Mouse (Mus musculus): ENCODE measurements around the gene Clta. TPM values are rescaled to one million over a fixed set of nuclear protein-coding genes. Genes with fewer than 3 reads are reported as not detected.

Gene Clta
- polyA plus RNA-seq, 1 experiment from 2014 or later: 238 TPM

- H3K4me1 ChIP-seq: peaks cover 25% of the 10 kb centered on the region
- 98% methylated on average over 4 of the region's 4 CpGs for WGBS
- no peak overlapping the region for H3K4me2 ChIP-seq
- no peaks in the 10 kb centered on the region for H3K36me3 ChIP-seq (replicated peaks)
- no peak overlapping the region for H3K9ac ChIP-seq
- H3K9me3 ChIP-seq: no peaks in the 10 kb centered on the region
- no peaks in the 10 kb centered on the region; the same call in 1 of the 2 replicates for H3K27me3 ChIP-seq
- H3K27ac ChIP-seq: no peak overlapping the region
- no peak overlapping the region for H3K4me3 ChIP-seq (replicated peaks)
- no peak for ATAC-seq (ENCODE audit: low FRiP score)
Measured at GRCm38 (mm10) chr4:44069411-44069810, 65.2 kb downstream of the Clta start.

GRCm38 (mm10) chr4:44070641-44071040, 66.4 kb downstream of the Clta start:
- ATAC-seq (ENCODE audit: low FRiP score): no peak
- Histone ChIP-seq H3K4me2 (no peak overlapping the region), H3K4me3 (replicated peaks) (no peak overlapping the region), H3K27ac (no peak overlapping the region), H3K9me3 (no peaks in the 10 kb centered on the region), H3K9ac (no peak overlapping the region), H3K27me3 (no peaks in the 10 kb centered on the region; the same call in 1 of the 2 replicates), H3K4me1 (peaks cover 22% of the 10 kb centered on the region), H3K36me3 (replicated peaks) (no peaks in the 10 kb centered on the region)
- 70% methylated on average over 4 of the region's 4 CpGs for WGBS

GRCm38 (mm10) chr4:44071741-44072145, 67.5 kb downstream of the Clta start:
- no peaks in the 10 kb centered on the region for H3K9me3 ChIP-seq
- ATAC-seq (ENCODE audit: low FRiP score): no peak
- H3K36me3 ChIP-seq (replicated peaks): no peaks in the 10 kb centered on the region
- WGBS: 20% methylated on average over 11 of the region's 11 CpGs
- peak overlapping the region; percentile 75 for H3K4me2 ChIP-seq
- peaks cover 22% of the 10 kb centered on the region for H3K4me1 ChIP-seq
- H3K27me3 ChIP-seq: no peaks in the 10 kb centered on the region; the same call in 1 of the 2 replicates
- peak overlapping the region; percentile 92 for H3K4me3 ChIP-seq (replicated peaks)
- H3K9ac ChIP-seq: peak overlapping the region; percentile 86
- no peak overlapping the region for H3K27ac ChIP-seq

- H3K4me3 ChIP-seq (replicated peaks): peak overlapping the region; percentile 92
- under 1% methylated on average over 70 of the region's 70 CpGs for WGBS
- H3K9ac ChIP-seq: peak overlapping the region; percentile 86
- H3K9me3 ChIP-seq: no peaks in the 10 kb centered on the region
- peak; percentile 96 for ATAC-seq (ENCODE audit: low FRiP score)
- H3K27me3 ChIP-seq: no peaks in the 10 kb centered on the region; the same call in 1 of the 2 replicates
- H3K36me3 ChIP-seq (replicated peaks): no peaks in the 10 kb centered on the region
- peak overlapping the region; percentile 71 for H3K27ac ChIP-seq
- H3K4me1 ChIP-seq: peaks cover 22% of the 10 kb centered on the region
- peak overlapping the region; percentile 75 for H3K4me2 ChIP-seq
Measured at GRCm38 (mm10) chr4:44072146-44072872, 68.1 kb downstream of the Clta start.

- no peak; the same call in 1 of the 2 replicates for ATAC-seq (ENCODE audit: low FRiP score)
- Histone ChIP-seq H3K4me2 (peak overlapping the region; percentile 75), H3K4me3 (replicated peaks) (peak overlapping the region; percentile 92), H3K36me3 (replicated peaks) (no peaks in the 10 kb centered on the region), H3K27me3 (no peaks in the 10 kb centered on the region; the same call in 1 of the 2 replicates), H3K9me3 (no peaks in the 10 kb centered on the region), H3K27ac (0 out of 2 replicates have a peak overlapping the region, but pooled peaks have one; percentile 71), H3K9ac (peak overlapping the region; percentile 86), H3K4me1 (peaks cover 22% of the 10 kb centered on the region)
- 10% methylated on average over 9 of the region's 9 CpGs for WGBS
Measured at GRCm38 (mm10) chr4:44072873-44073441, 68.7 kb downstream of the Clta start.

- no peaks in the 10 kb centered on the region for H3K9me3 ChIP-seq
- peaks cover 19% of the 10 kb centered on the region for H3K4me1 ChIP-seq
- no peak overlapping the region for H3K4me2 ChIP-seq
- H3K36me3 ChIP-seq (replicated peaks): no peaks in the 10 kb centered on the region
- H3K4me3 ChIP-seq (replicated peaks): no peak overlapping the region
- H3K27me3 ChIP-seq: no peaks in the 10 kb centered on the region; the same call in 1 of the 2 replicates
- no peak overlapping the region for H3K27ac ChIP-seq
- 84% methylated on average over 3 of the region's 3 CpGs for WGBS
- H3K9ac ChIP-seq: no peak overlapping the region
- ATAC-seq (ENCODE audit: low FRiP score): no peak
Measured at GRCm38 (mm10) chr4:44073799-44074198, 69.5 kb downstream of the Clta start.

GRCm38 (mm10) chr4:44074422-44074821, 70.2 kb downstream of the Clta start:
- H3K27ac ChIP-seq: no peak overlapping the region
- no peak overlapping the region for H3K9ac ChIP-seq
- no peak for ATAC-seq (ENCODE audit: low FRiP score)
- H3K4me1 ChIP-seq: peaks cover 18% of the 10 kb centered on the region
- H3K4me3 ChIP-seq (replicated peaks): no peak overlapping the region
- H3K4me2 ChIP-seq: no peak overlapping the region
- H3K36me3 ChIP-seq (replicated peaks): no peaks in the 10 kb centered on the region
- 75% methylated on average over 4 of the region's 4 CpGs for WGBS
- no peaks in the 10 kb centered on the region for H3K9me3 ChIP-seq
- H3K27me3 ChIP-seq: no peaks in the 10 kb centered on the region; the same call in 1 of the 2 replicates

GRCm38 (mm10) chr4:44078358-44078933, 74.2 kb downstream of the Clta start:
- no peak for ATAC-seq (ENCODE audit: low FRiP score)
- Histone ChIP-seq H3K4me1 (no peaks in the 10 kb centered on the region), H3K4me2 (no peak overlapping the region), H3K9me3 (no peaks in the 10 kb centered on the region), H3K27ac (no peak overlapping the region), H3K9ac (no peak overlapping the region), H3K36me3 (replicated peaks) (no peaks in the 10 kb centered on the region), H3K27me3 (no peaks in the 10 kb centered on the region; the same call in 1 of the 2 replicates), H3K4me3 (replicated peaks) (no peak overlapping the region)
- 88% methylated on average over 7 of the region's 7 CpGs for WGBS

Other genes starting within 250 kb of the Clta start
- gene Olfr159, start 233.4 kb upstream of the Clta start, polyA plus RNA-seq (2016; fragmentation: Nextera tagmentation; extraction: Ambion mirVana): not detected in 2 replicates
- gene Olfr156, start 180.6 kb upstream of the Clta start, polyA plus RNA-seq (2016; fragmentation: Nextera tagmentation; extraction: Ambion mirVana): not detected in 2 replicates
- not detected in 2 replicates for gene Olfr157, start 164.3 kb upstream of the Clta start, polyA plus RNA-seq (2016; fragmentation: Nextera tagmentation; extraction: Ambion mirVana)
- gene Olfr155, start 152.9 kb upstream of the Clta start, polyA plus RNA-seq (2016; fragmentation: Nextera tagmentation; extraction: Ambion mirVana): not detected in 2 replicates
- gene Reck, start 128.9 kb upstream of the Clta start, polyA plus RNA-seq (2016; fragmentation: Nextera tagmentation; extraction: Ambion mirVana): 8.9 and 11.3 TPM in 2 replicates
- gene Glipr2, start 47.1 kb upstream of the Clta start, polyA plus RNA-seq (2016; fragmentation: Nextera tagmentation; extraction: Ambion mirVana): 56.9 and 61.7 TPM in 2 replicates
- 0.09 TPM in 1 of 2 replicates, not detected in the other for gene Ccin, start 21.0 kb upstream of the Clta start, polyA plus RNA-seq (2016; fragmentation: Nextera tagmentation; extraction: Ambion mirVana)
- gene Gne, start 79.7 kb downstream of the Clta start, polyA plus RNA-seq (2016; fragmentation: Nextera tagmentation; extraction: Ambion mirVana): 20.1 and 21.2 TPM in 2 replicates
- gene Rnf38, start 229.3 kb downstream of the Clta start, polyA plus RNA-seq (2016; fragmentation: Nextera tagmentation; extraction: Ambion mirVana): 64.7 and 66.7 TPM in 2 replicates